Comparison of ENCODE assay signal across 13 mouse cellular contexts in genomic region chr5:65929162-65929561, GRCm38 (mm10). TPM values are rescaled to one million over a fixed set of nuclear protein-coding genes. Genes with fewer than 3 reads are reported as not detected.
DNase-seq lines count a peak whose midpoint lies in the region; ATAC-seq lines count a peak whose summit lies in the region.
"Had no signal": no experiment of that assay in that cellular context is flagged by ENCODE, and none has a peak within 500 bp of the region (broad histone marks: within the 10 kb centered on the region; RNA-seq: fewer than 3 reads in every experiment).

No protein-coding gene starts in this region.

- peak; percentile 62; the same call in 1 of the 2 replicates for ATAC-seq in embryonic facial prominence, embryonic 14.5 days (ENCODE audit: low read depth)
- ATAC-seq in cerebellum, adult (ENCODE audit: insufficient number of reproducible peaks, low FRiP score, low TSS enrichment): no peak
- no peak for ATAC-seq in erythroblast, adult 5-6 weeks (replicated peaks; ENCODE audit: low FRiP score, poor library complexity, severe bottlenecking)

- H3K27me3 ChIP-seq in embryonic facial prominence, embryonic 14.5 days (replicated peaks; ENCODE audit: control insufficient read depth, insufficient read depth, low read length): no peaks in the 10 kb centered on the region
- no peaks in the 10 kb centered on the region for H3K27me3 ChIP-seq in embryonic facial prominence, embryonic 10.5 days (replicated peaks; ENCODE audit: low read depth, poor library complexity, severe bottlenecking)
- H3K27me3 ChIP-seq: heart, embryonic 13.5 days had no signal

- H3K4me3 ChIP-seq in embryonic facial prominence, embryonic 14.5 days (ENCODE audit: low read depth, low read length): no peak overlapping the region
- no peak overlapping the region for H3K4me3 ChIP-seq in embryonic facial prominence, embryonic 10.5 days
- H3K4me3 ChIP-seq: heart, embryonic 13.5 days; left cerebral cortex, adult 2 months; myocyte had no signal

- H3K4me1 ChIP-seq in embryonic facial prominence, embryonic 14.5 days (ENCODE audit: control insufficient read depth, insufficient read depth, low read length): no peaks in the 10 kb centered on the region
- no peaks in the 10 kb centered on the region for H3K4me1 ChIP-seq in embryonic facial prominence, embryonic 10.5 days
- H3K4me1 ChIP-seq: heart, embryonic 13.5 days had no signal

- peak; percentile 31 for DNase-seq in embryonic facial prominence, embryonic 14.5 days (ENCODE audit: low spot score)
- DNase-seq in embryonic facial prominence, embryonic 10.5 days (ENCODE audit: low spot score): no peak
- DNase-seq in 416B (ENCODE audit: low read depth): peak; percentile 95
- peak; percentile 89 for DNase-seq in induced T-regulatory cell, adult 2 months (ENCODE audit: low read depth)
- peak; percentile 43 to 61 for DNase-seq in spleen, postnatal 14 days (ENCODE audit: low spot score in 2 of 2)
- no peak for DNase-seq in left cerebral cortex, adult 8-10 months (ENCODE audit: low spot score in 2 of 2)
- DNase-seq: kidney, adult 18-20 months had no signal

- no peaks in the 10 kb centered on the region for H3K9me3 ChIP-seq in embryonic facial prominence, embryonic 14.5 days (ENCODE audit: control insufficient read depth, low read length)
- no peaks in the 10 kb centered on the region for H3K9me3 ChIP-seq in embryonic facial prominence, embryonic 10.5 days
- H3K9me3 ChIP-seq: heart, embryonic 13.5 days had no signal

- 57% methylated on average over 7 of the region's 7 CpGs for WGBS in embryonic facial prominence, embryonic 14.5 days
- WGBS in embryonic facial prominence, embryonic 10.5 days: 80% methylated on average over 7 of the region's 7 CpGs

- H3K9ac ChIP-seq in embryonic facial prominence, embryonic 14.5 days (ENCODE audit: low read depth, low read length): no peak overlapping the region
- H3K9ac ChIP-seq: heart, embryonic 13.5 days had no signal

- H3K36me3 ChIP-seq in embryonic facial prominence, embryonic 14.5 days (ENCODE audit: control insufficient read depth, insufficient read depth, low read length): no peaks in the 10 kb centered on the region
- no peaks in the 10 kb centered on the region for H3K36me3 ChIP-seq in embryonic facial prominence, embryonic 10.5 days (replicated peaks)
- H3K36me3 ChIP-seq: heart, embryonic 13.5 days had no signal

- H3K27ac ChIP-seq in embryonic facial prominence, embryonic 14.5 days (replicated peaks; ENCODE audit: low read depth, low read length): no peak overlapping the region
- H3K27ac ChIP-seq in embryonic facial prominence, embryonic 10.5 days (replicated peaks): no peak overlapping the region
- H3K27ac ChIP-seq: heart, embryonic 13.5 days; left cerebral cortex, adult 2 months had no signal

- H3K4me2 ChIP-seq in embryonic facial prominence, embryonic 14.5 days (ENCODE audit: low read depth, low read length): no peak overlapping the region
- H3K4me2 ChIP-seq: heart, embryonic 13.5 days had no signal

RNA-seq across cellular contexts. Expression of gene Chrna9, which starts 5.6 kb away (rescaled TPM):
- polyA plus RNA-seq in embryonic facial prominence, embryonic 14.5 days (2014; fragmentation: Nextera tagmentation; extraction: Ambion mirVana): 1.00 and 2.2 TPM in 2 replicates
- 0.29 and 0.94 TPM in 2 replicates for polyA plus RNA-seq in embryonic facial prominence, embryonic 10.5 days (2016; fragmentation: Nextera tagmentation; extraction: Ambion mirVana)
- total RNA-seq in erythroblast, adult 5-6 weeks (2015; ENCODE audit: low replicate concordance): not detected in 2 replicates
- not detected in 2 replicates for total RNA-seq in erythroblast, adult 5-6 weeks (2017; ENCODE audit: low replicate concordance)
- not detected for total RNA-seq in left cerebral cortex, adult 8-10 months (2022)
- total RNA-seq: left cerebral cortex, adult 2 months had no signal
- polyA plus RNA-seq: brain, embryonic 14.5 days; heart, embryonic 13.5 days; myocyte had no signal

Comparison
In these comparisons a context has a peak if more than half of its experiments do, and no peak if none do; other contexts are left out.
1. DNase-seq: peak in embryonic facial prominence, embryonic 14.5 days (single experiment), 416B (single experiment), induced T-regulatory cell, adult 2 months (single experiment) and spleen, postnatal 14 days (2 of 2); none in embryonic facial prominence, embryonic 10.5 days (single experiment) and left cerebral cortex, adult 8-10 months (0 of 2).